Mouse (Mus musculus): ENCODE measurements around the gene Olfr1450. TPM values are rescaled to one million over a fixed set of nuclear protein-coding genes. Genes with fewer than 3 reads are reported as not detected.
"Not testable (repeated sequence)": the region's sequence is repeated elsewhere in the genome, so short reads cannot be mapped to it uniquely, and the experiment has no call there.

The Olfr1450 gene
- not detected for total RNA-seq (2021)
- long read RNA-seq, experiment 1: 0 reads
- long read RNA-seq, experiment 2: 0 reads

GRCm38 (mm10) chr19:12949958-12950357, at the start of gene Olfr1450:
Gene Olfr1450, plus strand, starts transcription at chr19:12950258.
- intact Hi-C loops (cut with DNase I; ENCODE audit: low total_unique reads): no loop called here
- no peak for DNase-seq

DNA sequence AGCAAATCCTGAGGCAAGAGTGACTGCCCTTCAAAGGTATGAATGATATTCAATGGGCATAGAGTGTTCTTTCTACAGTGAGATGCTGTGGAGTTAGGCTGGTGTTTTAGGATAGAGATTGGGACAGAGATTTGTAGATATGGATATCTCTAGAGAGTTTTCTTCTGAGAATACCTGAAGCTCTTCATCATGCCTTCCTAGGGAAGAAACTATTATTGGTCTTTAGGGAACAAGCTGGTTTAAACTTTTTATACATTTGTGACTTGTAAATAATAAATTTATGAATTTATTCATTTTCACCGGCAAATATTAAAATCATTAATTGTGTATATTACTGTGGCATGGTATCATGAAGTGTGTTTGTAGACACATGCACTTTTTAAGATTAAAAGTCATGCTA, 46.4 kb upstream of the Olfr1450 start, which contains the start of gene Olfr1447:
Olfr1447 (minus strand) TSS at position 101 of the 400 bp plus-strand sequence.
- DNase-seq: no peak
- intact Hi-C loops (cut with DNase I; ENCODE audit: low total_unique reads): no loop called here

DNA sequence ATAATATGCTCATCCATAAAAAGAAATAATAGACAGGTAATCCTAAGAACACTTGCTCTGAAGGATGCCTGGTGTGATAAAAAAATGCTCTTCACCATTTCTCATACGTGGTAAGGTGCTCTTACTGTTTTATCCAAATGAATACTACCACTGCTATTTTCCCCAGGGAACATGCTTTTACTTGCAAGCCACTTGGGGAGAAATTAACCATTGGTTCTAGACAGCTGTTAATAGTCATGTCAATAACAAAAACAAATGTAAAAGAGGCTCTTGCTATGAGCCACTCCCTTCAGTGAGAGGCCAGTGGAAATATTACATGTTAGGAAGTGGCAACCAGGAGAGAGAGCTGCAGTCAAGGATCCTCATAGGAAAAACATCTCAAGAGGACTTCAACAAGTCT, 25.7 kb upstream of the Olfr1450 start, which contains the start of gene Olfr1448:
Olfr1448 (minus strand) TSS at position 101 of the 400 bp plus-strand sequence.
- intact Hi-C loops (cut with DNase I; ENCODE audit: low total_unique reads): no loop called here
- DNase-seq: no peak

- DNase-seq: no peak
- intact Hi-C loops (cut with DNase I; ENCODE audit: low total_unique reads): no loop called here
Observed at GRCm38 (mm10) chr19:12930540-12930939, 19.5 kb upstream of the Olfr1450 start, which contains the start of gene Olfr1449. Gene Olfr1449, plus strand, starts transcription at chr19:12930840.

- intact Hi-C loops (cut with DNase I; ENCODE audit: low total_unique reads); DNase-seq: not testable (repeated sequence)
Observed at GRCm38 (mm10) chr19:12970082-12970481, 20.0 kb downstream of the Olfr1450 start.

DNA sequence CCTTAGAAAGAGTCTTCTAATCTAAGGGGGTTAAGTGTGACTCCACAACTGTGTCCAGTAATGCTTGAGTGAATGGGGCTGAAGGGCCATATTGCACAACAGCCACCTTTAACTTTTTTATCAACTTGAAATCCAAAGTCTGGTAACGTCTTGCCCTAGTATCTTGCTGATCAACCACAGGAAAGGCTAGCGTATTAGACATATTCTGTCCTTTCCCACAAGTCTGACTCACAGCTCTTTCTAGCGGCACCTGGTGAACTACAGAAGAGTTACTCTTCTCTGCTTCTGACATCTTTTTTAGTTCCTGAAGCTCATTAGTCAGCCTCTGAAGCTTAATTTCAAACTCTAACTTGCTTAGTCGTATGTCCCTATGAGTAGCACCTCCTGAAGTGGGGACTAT, 42.3 kb downstream of the Olfr1450 start:
- intact Hi-C loops (cut with DNase I; ENCODE audit: low total_unique reads): not testable (repeated sequence)

GRCm38 (mm10) chr19:12994714-12995113, 44.7 kb downstream of the Olfr1450 start, which contains the start of gene Olfr1451:
Gene Olfr1451, plus strand, starts transcription at chr19:12995014.
- DNase-seq: no peak
- intact Hi-C loops (cut with DNase I; ENCODE audit: low total_unique reads): no loop called here

More for the DNA sequence above, 42.3 kb downstream of the Olfr1450 start:
- DNase-seq: not testable (repeated sequence)

Other genes with a start within 250 kb of the Olfr1450 start
- 1 to 10 TPM; 2.3 to 4.3 TPM for gene Cntf, start 184.6 kb upstream of the Olfr1450 start, total RNA-seq (2021)
- 10 to 100 TPM; 61.0 to 64.6 TPM for gene Zfp91, start 154.1 kb upstream of the Olfr1450 start, total RNA-seq (2021)
- gene Lpxn, start 154.1 kb upstream of the Olfr1450 start, total RNA-seq (2021): under 1 TPM; 0.49 to 0.68 TPM
- gene Gm5244, start 103.6 kb upstream of the Olfr1450 start, total RNA-seq (2021): not detected
- not detected for gene Olfr1444, start 93.0 kb upstream of the Olfr1450 start, total RNA-seq (2021)
- not detected for gene Olfr1445, start 66.4 kb upstream of the Olfr1450 start, total RNA-seq (2021)
- gene Olfr1446, start 56.7 kb upstream of the Olfr1450 start, total RNA-seq (2021): not detected
- gene Olfr1447, start 46.5 kb upstream of the Olfr1450 start, total RNA-seq (2021): not detected
- not detected for gene Olfr1448, start 25.8 kb upstream of the Olfr1450 start, total RNA-seq (2021)
- gene Olfr1449, start 19.4 kb upstream of the Olfr1450 start, total RNA-seq (2021): not detected
- not detected for gene Olfr1451, start 44.8 kb downstream of the Olfr1450 start, total RNA-seq (2021)
- gene Olfr1453, start 78.1 kb downstream of the Olfr1450 start, total RNA-seq (2021): not detected
- not detected for gene Olfr1454, start 110.4 kb downstream of the Olfr1450 start, total RNA-seq (2021)
- gene Olfr1457, start 147.6 kb downstream of the Olfr1450 start, total RNA-seq (2021): not detected
- gene Olfr1458, start 156.5 kb downstream of the Olfr1450 start, total RNA-seq (2021): not detected
- under 1 TPM in 1 of 2 experiments, not detected in 1; 0.02 TPM for gene Olfr1459, start 199.3 kb downstream of the Olfr1450 start, total RNA-seq (2021)
- gene Olfr1461, start 212.7 kb downstream of the Olfr1450 start, total RNA-seq (2021): not detected
- gene Olfr1462, start 235.5 kb downstream of the Olfr1450 start, total RNA-seq (2021): not detected